Mouse (Mus musculus) adrenal gland, adult 8-10 months (tissue): ENCODE results near the gene Aftph. TPM values are rescaled to one million over a fixed set of nuclear protein-coding genes. Genes with fewer than 3 reads are reported as not detected.
A peak's percentile ranks its signal among the peaks of the same experiment; 100 is the strongest.

Experiments
- DNase-seq: peaks from one replicate; pipeline ENCODE4 v3.0.0; 2022
- total RNA-seq, 4 experiments: library from RNA; stranded (reverse); gene quantifications; 2 replicates each; pipeline ENCODE4 v1.2.4; 2022

The Aftph gene
- total RNA-seq, 4 experiments from 2014 or later, result 61.6 to 66.6 (median 62.4) TPM

GRCm38 (mm10) chr11:20728044-20728443 lies 13.3 kb downstream of the Aftph start:
- DNase-seq, result no peak

GRCm38 (mm10) chr11:20723572-20723971 lies 17.8 kb downstream of the Aftph start:
- DNase-seq, result no peak

- DNase-seq, result no peak
These were observed 29.2 kb downstream of the Aftph start for GRCm38 (mm10) chr11:20712068-20712671.

- peak; percentile 39 for DNase-seq
These were observed 50.4 kb downstream of the Aftph start for GRCm38 (mm10) chr11:20691000-20691399.

GRCm38 (mm10) chr11:20681679-20682078 lies 59.7 kb downstream of the Aftph start:
- DNase-seq, result no peak

GRCm38 (mm10) chr11:20680781-20681180 lies 60.6 kb downstream of the Aftph start:
- no peak for DNase-seq

GRCm38 (mm10) chr11:20679396-20679795 lies 62.0 kb downstream of the Aftph start:
- DNase-seq, result no peak

GRCm38 (mm10) chr11:20672513-20672912 lies 68.9 kb downstream of the Aftph start:
- DNase-seq, result no peak

- DNase-seq, result no peak
These were observed 69.5 kb downstream of the Aftph start for GRCm38 (mm10) chr11:20671789-20672392.

- no peak for DNase-seq
These were observed 76.5 kb downstream of the Aftph start for GRCm38 (mm10) chr11:20664878-20665277.

- DNase-seq, result no peak
These were observed 77.7 kb downstream of the Aftph start for GRCm38 (mm10) chr11:20663580-20664198.

GRCm38 (mm10) chr11:20662811-20663210 lies 78.6 kb downstream of the Aftph start:
- no peak for DNase-seq

- no peak for DNase-seq
These were observed 79.7 kb downstream of the Aftph start for GRCm38 (mm10) chr11:20661652-20662051.

GRCm38 (mm10) chr11:20660111-20661097 lies 81.0 kb downstream of the Aftph start:
- DNase-seq, result no peak

- no peak for DNase-seq
These were observed 82.3 kb downstream of the Aftph start for GRCm38 (mm10) chr11:20659094-20659493.

- no peak for DNase-seq
These were observed 84.7 kb downstream of the Aftph start for GRCm38 (mm10) chr11:20656711-20657057.

- DNase-seq, result no peak
These were observed 85.3 kb downstream of the Aftph start for GRCm38 (mm10) chr11:20655795-20656710.

GRCm38 (mm10) chr11:20651166-20651565 lies 90.2 kb downstream of the Aftph start:
- DNase-seq, result no peak

GRCm38 (mm10) chr11:20650006-20650639 lies 91.3 kb downstream of the Aftph start:
- DNase-seq, result no peak

GRCm38 (mm10) chr11:20649477-20649876 lies 91.9 kb downstream of the Aftph start:
- no peak for DNase-seq
